Mouse (Mus musculus) frontal cortex, postnatal 10 days (tissue): ENCODE data around the gene Scn4a.

Experiments
- DNase-seq, 2 experiments: peaks; one replicate each; pipeline ENCODE4 v3.0.0; 2022; ENCODE audit warnings: low spot score in 2 of 2, mixed read lengths in 1 of 2

Gene Scn4a

DNA sequence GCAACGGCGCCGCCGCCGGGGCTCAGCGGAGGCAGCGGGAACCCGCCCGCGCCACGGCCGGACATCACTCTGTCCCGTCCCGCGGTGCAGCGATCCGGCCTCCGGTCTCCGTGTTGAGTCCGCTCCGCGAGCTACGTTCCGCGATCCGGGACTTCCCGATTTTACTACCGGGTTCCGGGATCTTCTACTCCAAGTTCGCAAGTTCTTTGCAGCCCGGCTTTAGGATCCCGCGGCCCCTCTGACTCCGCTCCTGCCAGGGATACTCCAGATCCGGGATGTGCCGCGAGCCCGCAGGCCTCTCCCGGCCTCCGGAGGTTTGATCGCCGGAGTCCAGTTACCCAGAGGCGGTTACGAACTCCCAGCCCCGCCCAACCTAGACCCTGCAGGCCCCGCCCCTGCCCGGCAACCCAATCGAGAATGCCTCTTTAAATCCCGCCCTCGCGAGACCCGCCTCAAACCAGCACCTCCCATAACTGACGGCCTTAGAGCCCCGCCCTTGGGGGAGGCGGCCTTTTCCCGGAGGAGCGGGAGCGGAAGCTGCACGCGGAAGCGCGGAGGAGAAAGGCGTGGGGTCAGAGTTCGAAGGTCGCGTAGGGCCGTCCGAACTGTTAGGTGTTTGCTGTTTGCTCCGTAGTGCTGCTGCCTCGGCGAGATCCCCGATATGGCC is 80.3 kb downstream of the Scn4a start, which contains the start of gene Smarcd2:
Smarcd2 (minus strand) TSS at position 329 of the 667 bp plus-strand sequence.
- DNase-seq = peak; percentile 99

DNA sequence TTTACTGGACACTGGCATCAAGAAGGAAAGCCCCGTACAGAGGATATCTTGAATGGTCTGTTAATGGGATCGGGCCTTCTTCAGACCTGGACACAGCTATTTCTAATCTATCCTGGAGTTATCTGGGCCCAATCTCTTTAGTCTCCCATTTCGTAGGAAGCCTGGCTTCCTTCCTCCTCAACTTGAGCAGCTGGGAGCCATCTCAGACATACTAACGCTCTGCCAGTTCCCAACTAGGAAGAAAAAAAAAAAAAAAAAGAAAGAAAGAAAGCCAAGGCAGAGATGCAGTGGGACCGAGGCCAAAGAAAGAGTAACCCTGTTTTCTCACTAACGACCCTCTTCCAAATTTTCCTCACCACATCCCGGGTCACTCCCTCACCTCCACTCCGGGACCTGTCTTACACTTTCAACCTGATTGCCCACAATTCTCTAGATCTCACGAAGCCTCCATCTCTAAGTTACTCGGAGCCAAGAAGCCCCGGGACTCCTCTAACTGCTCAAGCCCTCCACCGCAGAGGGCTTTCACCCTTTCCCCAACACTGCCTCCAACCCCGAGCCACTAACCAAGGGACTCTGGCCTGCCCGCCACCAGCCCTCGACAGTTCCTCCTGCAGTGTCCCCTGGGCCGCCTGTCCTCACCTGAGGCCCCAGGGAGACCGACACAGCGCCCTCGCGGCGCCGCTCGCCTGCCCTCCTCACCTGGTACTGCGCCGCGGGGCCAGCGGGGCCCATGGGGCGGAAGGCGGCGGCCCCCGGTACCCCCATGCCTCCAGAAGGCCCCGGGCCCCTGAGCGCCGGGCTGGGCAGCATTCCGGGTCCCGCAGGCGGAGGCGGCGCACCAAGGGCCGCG is 81.1 kb downstream of the Scn4a start:
- no peak for DNase-seq

DNA sequence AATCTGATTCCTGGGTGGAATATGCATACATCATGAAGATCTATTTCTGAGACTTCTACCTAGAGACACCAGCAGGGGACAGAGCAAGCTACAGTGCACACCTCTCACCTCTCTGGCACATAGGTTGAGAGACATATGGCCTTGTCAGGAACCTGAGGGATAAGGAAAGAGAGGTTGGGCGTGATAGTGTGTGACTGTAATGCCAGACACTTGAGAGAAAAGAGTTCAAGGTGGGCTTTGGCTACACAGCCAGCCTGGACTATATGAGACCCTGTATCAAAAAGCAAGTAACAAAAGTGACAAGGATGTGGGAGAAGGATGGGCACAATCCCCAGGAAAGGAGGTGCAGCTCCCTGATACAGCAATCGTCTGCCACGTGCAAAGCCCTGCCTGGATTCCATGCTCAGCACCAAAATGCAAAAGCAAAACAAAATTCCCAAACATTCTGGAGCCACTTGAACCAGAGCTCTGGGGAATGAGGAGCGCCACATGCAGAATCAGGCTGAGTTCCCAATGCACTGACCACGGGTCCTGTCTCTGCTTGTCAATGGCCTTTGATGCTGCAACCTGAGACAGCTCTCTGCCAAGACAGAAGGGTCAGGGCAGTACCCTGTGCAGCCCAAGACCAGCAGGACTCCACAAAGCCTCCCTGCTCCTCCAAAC is 81.8 kb downstream of the Scn4a start:
- no peak for DNase-seq

DNA sequence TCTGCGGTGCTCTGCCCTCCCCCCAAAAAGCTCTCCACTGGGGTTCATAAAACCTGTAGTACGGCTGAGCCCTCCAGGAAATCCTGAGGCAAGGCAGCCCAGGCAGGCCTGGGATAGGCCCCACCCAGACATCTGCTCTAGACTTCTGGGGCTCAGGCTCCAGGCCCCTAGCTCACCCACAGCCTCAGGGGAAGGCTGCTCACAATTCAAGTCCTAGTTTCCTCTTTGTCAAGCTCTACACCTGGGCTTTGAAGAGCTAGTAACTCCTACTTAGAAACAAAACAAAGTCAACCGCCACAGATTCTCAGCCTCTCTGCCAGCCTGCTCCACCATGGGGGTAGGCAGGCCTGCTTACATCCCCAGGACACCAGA is 84.0 kb downstream of the Scn4a start:
- DNase-seq = no peak
